Mouse (Mus musculus): ENCODE data around the gene Fuca1. TPM values are rescaled to one million over a fixed set of nuclear protein-coding genes. Genes with fewer than 3 reads are reported as not detected.

The Fuca1 gene
- polyA plus RNA-seq (2015; fragmentation: Nextera tagmentation; extraction: Ambion mirVana): 56.0 and 63.5 TPM in 2 replicates

- peak; percentile 98 for DNase-seq (ENCODE audit: low spot score)
Observed at GRCm38 (mm10) chr4:135920304-135921241, at the start of gene Fuca1. Gene Fuca1 (plus strand): TSS chr4:135920735.

- no peak for DNase-seq (ENCODE audit: low spot score)
Observed at GRCm38 (mm10) chr4:135872015-135872414, 48.5 kb upstream of the Fuca1 start.

- peak; percentile 17 for DNase-seq (ENCODE audit: low spot score)
Observed at GRCm38 (mm10) chr4:135872589-135873391, 47.7 kb upstream of the Fuca1 start.

- DNase-seq (ENCODE audit: low spot score): peak; percentile 93
Observed at GRCm38 (mm10) chr4:135873526-135874202, 46.9 kb upstream of the Fuca1 start, which contains the start of gene Pnrc2. Gene Pnrc2 (minus strand): TSS chr4:135873850.

- DNase-seq (ENCODE audit: low spot score): peak; percentile 21
Observed at GRCm38 (mm10) chr4:135874564-135875535, 45.7 kb upstream of the Fuca1 start.

- peak; percentile 47 for DNase-seq (ENCODE audit: low spot score)
Observed at GRCm38 (mm10) chr4:135875546-135875945, 45.0 kb upstream of the Fuca1 start.

- DNase-seq (ENCODE audit: low spot score): peak; percentile 26
Observed at GRCm38 (mm10) chr4:135875991-135876582, 44.4 kb upstream of the Fuca1 start.

GRCm38 (mm10) chr4:135876583-135877020, 43.9 kb upstream of the Fuca1 start:
- DNase-seq (ENCODE audit: low spot score): peak; percentile 87

GRCm38 (mm10) chr4:135877742-135878141, 42.8 kb upstream of the Fuca1 start:
- peak; percentile 2 for DNase-seq (ENCODE audit: low spot score)

GRCm38 (mm10) chr4:135879021-135879420, 41.5 kb upstream of the Fuca1 start:
- no peak for DNase-seq (ENCODE audit: low spot score)

GRCm38 (mm10) chr4:135880018-135880417, 40.5 kb upstream of the Fuca1 start:
- DNase-seq (ENCODE audit: low spot score): no peak

- DNase-seq (ENCODE audit: low spot score): no peak
Observed at GRCm38 (mm10) chr4:135880576-135880975, 40.0 kb upstream of the Fuca1 start.

- DNase-seq (ENCODE audit: low spot score): no peak
Observed at GRCm38 (mm10) chr4:135882023-135882422, 38.5 kb upstream of the Fuca1 start.

- DNase-seq (ENCODE audit: low spot score): peak; percentile 50
Observed at GRCm38 (mm10) chr4:135883401-135883851, 37.1 kb upstream of the Fuca1 start.

- peak; percentile 50 for DNase-seq (ENCODE audit: low spot score)
Observed at GRCm38 (mm10) chr4:135883881-135884516, 36.5 kb upstream of the Fuca1 start.

- peak; percentile 2 for DNase-seq (ENCODE audit: low spot score)
Observed at GRCm38 (mm10) chr4:135884531-135884930, 36.0 kb upstream of the Fuca1 start.

GRCm38 (mm10) chr4:135885676-135886075, 34.9 kb upstream of the Fuca1 start:
- DNase-seq (ENCODE audit: low spot score): no peak

GRCm38 (mm10) chr4:135886184-135886583, 34.4 kb upstream of the Fuca1 start:
- no peak for DNase-seq (ENCODE audit: low spot score)
